Mouse (Mus musculus) myocyte (in vitro differentiated cells): ENCODE data around the gene Emg1.

ENCODE experiments used
- E2F4 ChIP-seq: IDR thresholded peaks from one replicate; pipeline ENCODE4 v1.6.1; 2011; ENCODE audit warnings: mild to moderate bottlenecking, control low read depth, moderate library complexity; ENCODE audit not compliant: insufficient read depth
- MAX ChIP-seq: IDR thresholded peaks from one replicate; pipeline ENCODE4 v1.6.1; 2011; ENCODE audit warnings: low read depth, mild to moderate bottlenecking, control low read depth
- MYOD1 ChIP-seq, 3 experiments: IDR thresholded peaks; one replicate each; pipeline ENCODE4 v1.6.1; 2011; ENCODE audit warnings: control low read depth in 2 of 3, low read depth in 2 of 3, mild to moderate bottlenecking in 2 of 3, moderate library complexity in 1 of 3; ENCODE audit not compliant: insufficient read length in 2 of 3, control insufficient read depth in 1 of 3
- POLR2A ChIP-seq: IDR thresholded peaks from one replicate; pipeline ENCODE4 v1.6.1; 2011; ENCODE audit warnings: low read depth, mild to moderate bottlenecking, control low read depth, moderate library complexity; ENCODE audit not compliant: insufficient read length
- POLR2AphosphoS2 ChIP-seq: IDR thresholded peaks from one replicate; pipeline ENCODE4 v1.6.1; 2011; ENCODE audit warnings: low read depth, control low read depth; ENCODE audit not compliant: insufficient read length
- REST ChIP-seq: IDR thresholded peaks from one replicate; pipeline ENCODE4 v1.6.1; 2011; ENCODE audit warnings: mild to moderate bottlenecking, control low read depth, moderate library complexity; ENCODE audit not compliant: insufficient read depth, insufficient read length

DNA sequence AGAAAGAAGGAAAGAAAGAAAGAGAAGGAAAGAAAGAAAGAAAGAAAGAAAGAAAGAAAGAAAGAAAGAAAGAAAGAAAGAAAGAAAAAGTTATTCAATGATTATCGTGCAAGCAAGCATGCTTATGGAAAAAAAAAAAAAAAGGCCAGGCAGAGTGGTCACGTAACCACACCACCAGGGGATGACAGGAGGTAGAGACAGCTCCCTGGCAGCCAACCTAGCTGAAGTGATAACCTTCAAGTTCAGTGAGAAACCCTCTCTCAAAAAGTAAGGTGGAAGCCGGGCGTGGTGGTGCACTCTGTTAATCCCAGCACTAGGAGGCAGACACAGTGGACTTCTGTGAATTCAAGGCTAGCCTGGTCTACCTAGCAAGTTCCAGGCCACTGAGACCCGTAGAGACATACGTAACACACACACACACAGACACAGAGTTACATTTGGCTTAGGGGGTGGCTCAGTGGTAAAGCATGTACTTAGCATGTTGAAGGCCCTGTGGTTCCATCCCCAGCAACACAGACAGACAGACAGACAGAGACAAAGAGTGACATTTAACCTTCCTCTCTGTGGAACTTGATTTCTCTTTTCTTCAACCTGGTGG lies 11.0 kb upstream of the Emg1 start:
- TF ChIP-seq REST (no peak), POLR2A (no peak), POLR2AphosphoS2 (no peak), MYOD1 (IDR thresholded peaks at IDR 0.05; ENCODE audit: control insufficient read depth in 1 of 3, insufficient read length in 2 of 3, low read depth in 2 of 3) (no peak), MAX (no peak), E2F4 (no peak)
